23 mouse cellular contexts compared by ENCODE assay signal in the genomic region with DNA sequence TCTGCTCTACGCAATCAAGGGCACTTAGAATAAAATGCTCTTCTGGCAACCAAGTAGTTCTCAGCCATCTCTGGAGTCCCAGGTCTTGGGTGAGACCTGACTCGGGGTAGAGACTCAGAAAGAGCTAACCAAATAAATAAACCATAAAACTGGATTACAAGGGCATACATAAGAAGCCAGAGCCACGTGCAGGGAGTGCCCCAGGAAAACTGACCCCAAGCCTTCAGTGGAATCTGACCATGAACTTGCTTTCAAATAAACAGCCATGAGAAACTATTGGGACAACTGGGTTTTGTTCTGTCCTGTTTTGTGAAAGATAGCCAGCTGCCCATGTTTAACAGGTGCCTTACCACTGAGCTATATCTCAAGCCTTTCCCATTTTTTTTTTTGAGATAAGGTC.
DNase-seq lines count a peak whose midpoint lies in the region; ATAC-seq and TF ChIP-seq lines count a peak whose summit lies in the region.
"Had no signal": no experiment of that assay in that cellular context is flagged by ENCODE, and none has a peak within 500 bp of the region (broad histone marks: within the 10 kb centered on the region; RNA-seq: fewer than 3 reads in every experiment).

No protein-coding gene starts in this region.

- no peaks in the 10 kb centered on the region for H3K9me3 ChIP-seq in liver, postnatal 0 days (ENCODE audit: low read length)
- H3K9me3 ChIP-seq in intestine, embryonic 16.5 days (ENCODE audit: control insufficient read depth, low read length), result no peaks in the 10 kb centered on the region
- H3K9me3 ChIP-seq: embryonic facial prominence, embryonic 12.5 days; forebrain, embryonic 15.5 days; G1E; heart, embryonic 15.5 days; hindbrain, embryonic 13.5 days had no signal

- no peak overlapping the region for H3K9ac ChIP-seq in liver, postnatal 0 days (replicated peaks)
- H3K9ac ChIP-seq in intestine, embryonic 16.5 days (ENCODE audit: low read depth, low read length), result no peak overlapping the region
- H3K9ac ChIP-seq: embryonic facial prominence, embryonic 12.5 days; forebrain, embryonic 15.5 days; heart, embryonic 15.5 days; hindbrain, embryonic 13.5 days had no signal

- H3K36me3 ChIP-seq in liver, postnatal 0 days (replicated peaks; ENCODE audit: insufficient read depth, low read length), result no peaks in the 10 kb centered on the region
- no peaks in the 10 kb centered on the region for H3K36me3 ChIP-seq in intestine, embryonic 16.5 days (ENCODE audit: control insufficient read depth, insufficient read depth, low read length)
- H3K36me3 ChIP-seq: embryonic facial prominence, embryonic 12.5 days; forebrain, embryonic 15.5 days; G1E; heart, embryonic 15.5 days; hindbrain, embryonic 13.5 days had no signal

- no peak for TF ChIP-seq EP300 in liver, postnatal 0 days (IDR thresholded peaks at IDR 0.05; ENCODE audit: low read depth)

- no peak overlapping the region for H3K4me2 ChIP-seq in liver, postnatal 0 days (ENCODE audit: low read depth, low read length)
- no peak overlapping the region for H3K4me2 ChIP-seq in intestine, embryonic 16.5 days (ENCODE audit: low read depth, low read length)
- H3K4me2 ChIP-seq: embryonic facial prominence, embryonic 12.5 days; forebrain, embryonic 15.5 days; heart, embryonic 11.5 days; heart, embryonic 15.5 days; hindbrain, embryonic 13.5 days had no signal

- intact Hi-C loops in gastrocnemius, adult 2 months (cut with DNase I), result no loop called here

- peak; percentile 1; the same call in 1 of the 2 replicates for ATAC-seq in liver, postnatal 0 days
- no peak for ATAC-seq in intestine, embryonic 16.5 days
- ATAC-seq: CD4-positive, CD25-positive, alpha-beta regulatory T cell, adult 4 months; forebrain, embryonic 15.5 days had no signal

- no peaks in the 10 kb centered on the region for H3K27me3 ChIP-seq in liver, postnatal 0 days (ENCODE audit: insufficient read depth, low read length)
- H3K27me3 ChIP-seq in intestine, embryonic 16.5 days (replicated peaks; ENCODE audit: control insufficient read depth, insufficient read depth, low read length), result no peaks in the 10 kb centered on the region
- H3K27me3 ChIP-seq: embryonic facial prominence, embryonic 12.5 days; forebrain, embryonic 15.5 days; heart, embryonic 15.5 days; hindbrain, embryonic 13.5 days had no signal

- WGBS in liver, postnatal 0 days (ENCODE audit: insufficient replicate concordance), result 55% methylated on average over 3 of the region's 3 CpGs
- WGBS in intestine, embryonic 16.5 days, result 37% methylated on average over 3 of the region's 3 CpGs

- H3K4me3 ChIP-seq in gastrocnemius, adult 2 months, result no peak overlapping the region
- no peak overlapping the region for H3K4me3 ChIP-seq in liver, postnatal 0 days (ENCODE audit: low read depth, low read length)
- H3K4me3 ChIP-seq in intestine, embryonic 16.5 days (ENCODE audit: low read length), result no peak overlapping the region
- H3K4me3 ChIP-seq: embryonic facial prominence, embryonic 12.5 days; forebrain, embryonic 15.5 days; heart, adult 2 months; heart, embryonic 15.5 days; hindbrain, embryonic 13.5 days had no signal

- DNase-seq in gastrocnemius, adult 2 months, result no peak
- no peak for DNase-seq in gastrocnemius, postnatal 10 days
- DNase-seq in liver, postnatal 0 days, result no peak
- no peak for DNase-seq in liver
- DNase-seq in left cerebral cortex, adult 8-10 months (ENCODE audit: low spot score in 2 of 2), result no peak
- DNase-seq in c-Kit-positive CD71-positive TER-119-positive erythroid progenitor cells, embryonic 14.5 days (ENCODE audit: low spot score), result no peak
- DNase-seq: adrenal gland, adult 8-10 months; adrenal gland, postnatal 36 days; B cell, adult 2 months; cerebellum, adult 11-12 months; cerebellum, adult 9-10 months; cerebellum, postnatal 25 days; gastrocnemius, postnatal 14 days; heart, adult 2 months; heart, postnatal 14 days had no signal

- H3K27ac ChIP-seq in gastrocnemius, adult 2 months, result peak overlapping the region; percentile 72
- peak overlapping the region; percentile 84 for H3K27ac ChIP-seq in liver, postnatal 0 days (ENCODE audit: low read depth)
- peak overlapping the region; percentile 73 for H3K27ac ChIP-seq in intestine, embryonic 16.5 days (ENCODE audit: low read length)
- H3K27ac ChIP-seq: embryonic facial prominence, embryonic 12.5 days; forebrain, embryonic 15.5 days; heart, adult 2 months; heart, embryonic 15.5 days; hindbrain, embryonic 13.5 days had no signal

- no peak for TF ChIP-seq CTCF in gastrocnemius, adult 2 months (IDR thresholded peaks at IDR 0.05)
- no peak for TF ChIP-seq CTCF in liver, postnatal 0 days (IDR thresholded peaks at IDR 0.05; ENCODE audit: low read depth)

- H3K4me1 ChIP-seq in liver, postnatal 0 days (ENCODE audit: insufficient read depth), result peaks cover 41% of the 10 kb centered on the region
- H3K4me1 ChIP-seq in intestine, embryonic 16.5 days (ENCODE audit: control insufficient read depth, insufficient read depth, low read length), result peaks cover 13% of the 10 kb centered on the region
- H3K4me1 ChIP-seq: embryonic facial prominence, embryonic 12.5 days; forebrain, embryonic 15.5 days; heart, embryonic 15.5 days; hindbrain, embryonic 13.5 days had no signal
